Mouse (Mus musculus) MN1 (cell line): ENCODE measurements at regions not wholly inside any gene's neighbourhood (a gene's known extent, or its start where the extent isn't known, plus 50 kb on each side); places are given as distances from the start of the nearest gene placed in this dataset.
"Not testable (repeated sequence)": the region's sequence is repeated elsewhere in the genome, so short reads cannot be mapped to it uniquely, and the experiment has no call there.

Experiments used
- DNase-seq: peaks from one replicate; pipeline ENCODE4 v3.0.0-alpha.2; 2016; ENCODE audit warnings: low spot score

DNA sequence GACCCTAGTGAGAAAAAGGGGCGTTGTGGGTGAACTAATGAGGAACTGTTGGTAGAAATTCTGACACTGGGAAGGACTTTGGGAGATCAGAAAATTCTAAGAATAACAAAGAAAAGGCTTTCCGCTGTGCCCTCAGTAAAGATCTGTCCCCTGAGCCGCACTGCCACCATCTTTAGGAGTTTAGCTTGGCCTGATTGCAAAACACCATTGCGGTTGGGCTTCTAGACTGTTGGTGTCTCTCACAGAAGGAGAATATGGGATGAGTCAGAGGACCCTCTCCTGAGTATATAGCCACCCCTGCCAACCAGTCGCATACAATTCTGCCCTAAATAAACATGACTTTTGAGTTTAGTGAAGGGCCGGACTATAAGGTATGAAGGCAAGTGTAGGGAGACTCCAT is 147.5 kb upstream of the Nrip1 start:
- no peak for DNase-seq

DNA sequence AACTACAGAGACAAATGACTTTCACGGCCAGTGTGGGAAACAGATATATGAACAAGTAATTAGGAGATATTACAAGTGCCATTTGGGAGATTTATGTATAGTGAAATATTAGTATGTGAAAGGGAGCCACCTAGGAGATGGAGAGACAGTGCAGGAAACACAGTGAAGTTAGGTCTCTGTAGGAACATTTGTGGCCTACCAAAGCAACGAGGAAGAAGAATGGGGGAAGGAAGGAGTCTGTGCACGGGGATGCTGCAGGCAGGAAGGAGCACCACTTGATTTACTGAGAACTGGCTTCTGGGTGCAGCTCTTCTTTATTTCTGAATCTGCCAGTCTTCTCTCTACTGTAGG is 147.0 kb upstream of the Nrip1 start:
- DNase-seq = no peak

DNA sequence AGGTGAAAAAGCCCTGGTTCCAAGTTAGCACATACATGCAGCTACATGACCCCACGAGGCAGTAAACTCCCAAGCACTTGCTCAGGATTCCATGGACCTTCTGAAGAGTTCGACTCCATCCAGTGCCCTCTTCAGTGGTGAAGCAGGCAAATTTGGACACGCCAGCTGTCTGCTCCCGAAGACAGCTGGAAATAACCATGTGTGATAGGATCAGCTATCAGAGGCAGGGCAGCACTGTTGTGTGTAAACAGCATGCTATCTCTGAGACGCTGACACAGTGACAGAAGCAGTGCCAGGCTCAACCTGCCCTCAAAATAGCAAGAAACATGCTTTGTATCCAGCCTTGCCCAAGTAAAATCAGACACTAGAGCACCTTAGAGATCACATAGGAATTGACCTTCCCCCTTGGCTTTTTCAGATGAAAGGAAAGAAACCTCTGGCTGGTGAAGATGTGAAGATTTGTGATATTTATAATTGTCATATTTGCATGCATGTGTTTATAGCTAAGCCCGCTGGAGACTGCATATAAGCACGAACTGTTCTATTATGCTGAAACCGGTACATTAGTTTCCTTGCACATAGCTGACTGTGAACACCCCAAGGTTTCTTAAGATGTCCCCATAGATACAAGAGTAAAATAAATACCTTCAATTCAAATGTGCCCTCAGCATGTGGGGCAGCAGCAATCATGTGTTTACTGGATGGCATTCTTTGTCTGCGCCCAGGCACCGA is 146.4 kb upstream of the Nrip1 start:
- DNase-seq = no peak

DNA sequence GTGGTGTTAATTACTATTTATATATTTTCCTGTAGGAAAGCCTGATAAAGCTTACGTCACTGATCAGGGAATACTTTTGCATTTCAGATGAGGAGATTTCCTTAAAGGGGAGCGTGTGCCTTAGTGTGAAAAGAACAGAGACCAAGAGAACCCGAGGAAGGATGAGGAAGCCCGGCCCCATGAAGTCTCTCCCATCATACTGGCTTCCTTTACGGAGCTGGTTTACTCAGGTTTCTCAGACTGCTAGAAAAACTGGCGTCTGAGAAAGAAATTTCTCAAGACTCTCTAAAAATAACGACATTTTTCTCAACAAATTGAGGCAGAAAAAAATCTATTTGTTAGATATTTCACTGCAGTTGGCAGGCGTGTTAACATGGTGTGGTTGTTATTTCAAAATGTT is 137.2 kb upstream of the Nrip1 start:
- DNase-seq = no peak

DNA sequence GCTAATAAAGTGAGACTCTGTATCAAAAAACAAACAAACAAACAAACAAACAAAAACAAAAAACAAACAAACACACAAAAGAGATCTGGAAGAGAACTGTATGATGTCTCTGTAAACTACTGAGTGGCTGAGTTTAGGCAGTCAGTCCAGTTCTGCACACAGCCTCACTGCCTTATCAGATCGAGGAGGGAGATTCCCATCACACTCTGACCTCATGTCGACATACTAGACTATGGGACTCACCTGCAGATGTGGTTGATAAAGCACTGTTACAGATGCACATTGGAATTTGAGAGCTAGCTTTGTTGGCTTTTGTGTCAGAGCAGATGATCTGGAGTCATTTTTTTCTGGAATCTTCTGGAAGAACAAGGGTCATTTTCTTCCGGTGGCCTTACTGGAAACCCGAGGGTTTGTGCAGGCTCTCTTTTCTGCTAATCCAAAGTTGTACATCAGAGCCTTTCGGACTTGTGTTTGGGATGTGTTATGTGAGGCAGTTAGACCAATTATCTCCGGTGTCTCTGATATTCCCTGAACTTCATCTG is 135.6 kb upstream of the Nrip1 start:
- no peak for DNase-seq

DNA sequence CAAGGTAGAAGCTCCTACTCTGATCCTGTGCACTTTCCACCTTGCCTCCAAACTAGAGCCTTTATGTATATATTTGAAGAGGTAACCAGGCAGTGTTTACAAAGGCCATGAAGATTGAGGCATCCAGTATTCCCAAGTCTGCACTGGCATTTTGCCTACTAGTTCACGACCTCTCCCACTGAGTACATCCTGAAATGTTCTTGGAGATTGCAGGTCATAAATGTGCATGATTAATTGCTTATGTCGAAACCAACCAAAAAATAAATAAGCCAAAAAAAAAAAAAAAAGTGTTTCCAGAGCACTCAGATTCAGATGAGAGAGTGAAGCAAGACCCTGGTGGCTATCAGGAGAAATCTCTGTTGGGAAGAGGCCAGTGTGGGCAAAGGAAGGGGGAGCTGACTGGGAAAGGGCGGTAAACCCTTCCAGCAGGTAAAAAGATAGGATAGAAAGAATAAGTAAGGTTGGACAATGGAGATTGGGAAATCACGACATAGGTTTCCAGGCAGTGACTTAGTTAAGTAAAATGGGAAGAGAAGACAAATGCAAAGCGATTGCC is 133.6 kb upstream of the Nrip1 start:
- no peak for DNase-seq

DNA sequence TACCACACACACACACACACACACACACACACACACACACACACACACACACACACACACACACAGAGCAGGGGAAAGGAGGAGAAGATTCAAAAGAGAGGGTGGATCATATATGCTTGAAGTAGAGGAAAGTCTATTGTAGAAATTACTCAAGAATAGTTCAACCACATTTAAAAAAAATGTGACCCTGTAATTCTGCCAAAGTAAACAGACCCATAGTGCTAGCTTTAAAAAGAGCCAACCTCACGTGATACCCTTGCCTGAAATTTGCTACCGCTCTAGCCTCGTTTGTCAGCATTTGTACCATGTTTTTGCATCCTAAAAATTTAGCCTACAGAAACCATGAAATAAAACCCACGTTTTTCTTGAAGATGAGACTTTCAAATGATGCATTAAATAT is 132.6 kb upstream of the Nrip1 start:
- DNase-seq = no peak

DNA sequence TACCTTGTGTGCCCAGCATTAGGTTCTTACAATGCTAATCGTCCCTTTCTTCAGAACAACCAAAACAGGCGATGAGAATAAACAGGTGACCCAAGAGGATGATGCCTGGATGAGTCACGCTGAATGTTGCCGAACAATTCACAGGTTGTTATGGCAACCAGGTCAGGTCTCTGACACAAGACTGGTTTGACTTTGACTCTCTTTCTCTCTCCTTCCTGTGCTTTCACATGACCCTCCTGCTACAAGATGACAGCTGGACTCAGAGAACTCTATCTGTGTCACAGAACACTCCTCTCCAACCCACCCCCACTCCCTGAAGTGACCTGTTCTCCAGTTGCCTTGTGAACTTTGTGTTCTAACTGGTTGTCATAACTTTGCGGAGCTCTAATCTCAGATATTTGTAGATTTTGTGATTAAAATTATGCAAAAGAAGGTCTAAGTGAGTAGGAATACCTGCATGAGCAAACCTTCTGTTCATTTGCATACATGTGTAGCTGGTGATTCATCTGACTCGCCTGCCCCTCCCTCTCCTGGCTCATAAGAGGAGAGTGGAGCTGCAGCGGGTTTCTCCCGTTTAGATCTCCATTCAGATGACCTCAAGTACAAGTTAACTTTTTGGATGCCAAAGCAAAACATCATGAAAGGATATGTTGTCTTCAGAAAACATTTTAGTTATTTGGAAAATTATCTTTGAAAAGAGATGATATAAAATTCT is 126.2 kb upstream of the Nrip1 start:
- no peak for DNase-seq

DNA sequence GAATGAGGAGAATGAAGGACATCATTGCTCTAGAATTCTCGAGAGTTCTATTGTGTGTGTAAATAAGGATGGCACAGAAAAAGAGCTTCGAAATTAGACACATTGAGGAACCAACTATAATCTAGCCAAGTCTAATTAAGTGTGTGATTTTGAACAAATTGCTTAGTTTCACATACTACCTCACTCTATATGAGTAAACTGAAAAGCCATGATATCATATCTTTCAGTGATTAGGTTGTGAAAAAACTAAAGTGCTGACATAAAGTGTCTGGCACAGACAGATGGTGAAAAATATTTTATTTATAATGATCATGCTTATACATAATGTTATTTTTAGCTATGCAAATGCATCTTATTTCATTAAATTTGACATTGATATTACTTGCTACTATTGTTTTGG is 124.6 kb upstream of the Nrip1 start:
- no peak for DNase-seq

DNA sequence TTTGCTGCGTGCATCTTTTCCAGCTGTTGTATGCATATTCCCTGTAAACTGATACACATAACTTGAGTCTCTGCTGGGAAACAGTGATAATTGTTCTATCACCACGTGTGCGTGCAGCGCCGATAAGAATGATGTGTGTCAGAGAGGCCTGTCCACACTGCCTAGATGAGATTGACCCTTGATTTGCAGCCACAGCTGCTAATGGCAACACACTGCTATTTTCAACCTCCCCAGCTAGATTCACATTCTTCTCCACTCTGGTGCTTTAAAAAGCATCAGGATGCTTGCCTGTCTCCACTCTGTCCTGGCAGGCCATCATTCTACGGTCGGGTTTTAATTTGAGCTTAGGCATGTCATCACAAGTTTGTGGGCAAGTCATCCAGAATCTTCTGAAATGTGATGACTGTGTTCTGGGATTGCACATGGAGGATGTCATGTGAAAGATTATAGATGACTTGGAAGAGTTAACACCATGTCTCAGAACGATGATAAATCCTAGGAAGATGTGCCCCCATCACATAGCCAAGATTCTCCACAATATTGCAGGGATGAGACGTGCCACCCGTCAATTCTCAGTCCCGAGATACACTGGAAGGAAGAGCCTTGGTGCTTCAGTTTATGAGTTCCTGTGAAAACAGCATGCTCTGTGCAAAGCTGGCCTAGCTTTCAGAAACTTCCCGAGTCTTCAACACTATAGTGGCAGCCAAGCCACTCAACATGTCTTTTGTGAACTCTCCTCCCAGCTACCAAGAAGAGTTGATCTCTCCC is 123.6 kb upstream of the Nrip1 start:
- no peak for DNase-seq

DNA sequence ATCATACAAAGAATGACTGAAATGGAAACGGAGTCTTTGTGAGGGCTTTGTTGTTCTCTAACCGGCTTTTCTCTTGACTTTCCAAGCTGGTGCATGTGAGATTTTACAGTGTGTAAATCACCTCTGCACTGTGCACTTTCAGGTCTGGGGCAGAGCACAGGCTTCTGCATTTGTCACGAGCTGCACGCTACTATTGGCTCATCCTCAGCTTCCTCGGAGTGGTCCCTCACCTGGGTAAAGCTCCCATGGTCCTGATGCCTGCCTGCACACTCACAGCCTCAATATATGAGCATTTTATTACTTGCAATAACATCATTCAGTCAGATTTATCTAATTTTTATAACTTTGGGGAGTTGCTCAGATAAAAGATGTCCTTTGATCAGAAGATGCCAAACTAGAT is 109.8 kb upstream of the Nrip1 start:
- DNase-seq = no peak

DNA sequence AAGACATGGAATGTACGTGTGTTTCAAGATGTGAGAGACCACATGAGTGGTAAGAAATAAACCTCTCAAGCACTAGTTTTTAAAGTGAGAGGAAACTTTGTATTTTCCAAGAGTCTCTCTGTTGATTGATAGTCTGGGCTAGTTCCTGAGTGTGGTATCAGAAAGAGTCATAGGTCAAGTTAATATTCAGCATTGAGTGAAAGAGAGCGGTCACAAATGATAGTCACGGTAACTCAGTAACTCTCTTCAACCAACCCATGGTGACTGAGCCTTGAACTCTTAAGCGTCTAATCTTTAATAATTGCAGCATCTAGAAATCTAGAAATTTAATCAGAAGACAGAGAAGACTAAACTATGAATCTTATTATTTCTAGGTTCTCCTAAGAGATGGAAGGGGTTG is 108.3 kb upstream of the Nrip1 start:
- no peak for DNase-seq

DNA sequence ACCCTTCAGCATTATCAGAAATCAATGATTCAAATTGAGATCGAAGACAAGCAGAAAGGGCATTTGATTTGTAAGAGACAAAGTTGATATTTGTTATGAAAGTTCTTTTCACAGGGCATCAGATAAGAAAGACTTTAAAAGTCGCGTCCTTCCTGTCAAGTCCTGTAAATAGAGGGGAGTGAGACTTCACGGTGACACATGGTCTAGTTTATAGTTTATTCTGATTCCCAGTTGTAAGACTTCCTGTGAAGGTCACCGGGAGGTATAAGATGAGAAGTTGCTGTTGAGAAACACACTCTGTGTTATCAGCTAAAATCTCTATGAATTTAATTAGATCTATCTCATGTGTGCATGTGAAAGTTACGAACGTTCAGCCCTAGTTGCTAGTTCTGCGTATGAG is 103.8 kb upstream of the Nrip1 start:
- no peak for DNase-seq

DNA sequence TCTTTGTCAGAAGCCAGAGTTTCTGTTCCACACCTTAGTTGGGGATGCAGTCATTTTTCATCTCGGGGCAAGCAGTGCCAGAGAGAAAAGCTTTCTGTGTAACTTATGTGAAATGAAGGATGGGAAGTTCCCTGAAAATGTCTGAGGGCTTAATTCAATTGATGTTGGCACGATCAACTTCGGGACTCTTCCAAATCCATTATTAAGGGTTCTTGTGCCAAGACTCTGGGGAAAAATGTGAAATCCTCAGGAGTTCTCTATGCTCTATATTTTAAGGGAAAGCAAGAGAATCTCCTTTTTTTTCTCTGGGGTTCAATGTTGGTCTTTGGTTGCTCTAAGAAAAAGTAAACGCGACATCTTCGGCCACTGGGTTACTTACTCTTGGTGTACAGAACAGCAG is 100.9 kb upstream of the Nrip1 start:
- no peak for DNase-seq

DNA sequence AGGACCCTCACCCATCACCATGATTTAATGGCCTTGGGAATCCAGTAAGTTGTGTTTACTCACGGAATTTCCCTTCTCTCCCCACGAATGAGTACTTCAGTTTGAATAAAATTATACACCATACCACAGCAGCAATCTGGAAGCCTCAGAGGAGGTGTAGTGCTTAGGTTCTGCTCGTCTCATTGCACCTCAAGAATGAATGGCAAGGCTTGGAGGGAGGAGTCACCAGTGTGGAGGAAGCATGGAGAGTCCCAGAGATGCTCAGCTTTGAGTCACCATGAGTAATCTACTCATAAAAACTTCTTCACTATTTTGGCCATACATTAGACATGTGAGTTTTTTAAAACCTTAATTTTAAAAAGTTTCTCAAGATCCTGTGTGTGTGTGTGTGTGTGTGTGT is 98.8 kb upstream of the Nrip1 start:
- DNase-seq = no peak

DNA sequence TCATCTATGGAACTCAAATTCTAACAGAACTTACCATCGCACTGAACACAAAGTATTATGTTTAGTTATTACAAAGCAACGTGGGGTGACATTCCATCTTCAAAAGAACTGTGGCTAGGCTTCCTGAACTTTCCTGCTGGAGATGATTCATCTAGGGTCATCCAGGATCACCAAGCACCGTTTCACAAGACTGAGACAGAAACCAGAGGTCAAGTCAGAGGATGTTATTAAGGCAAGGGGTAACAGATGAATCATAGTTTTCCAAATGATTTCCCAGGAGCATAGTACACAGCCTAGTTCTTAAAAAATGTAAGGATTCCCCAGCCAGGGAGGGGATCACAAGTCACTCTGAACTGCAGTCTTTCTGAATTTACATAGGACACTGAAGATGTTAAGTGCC is 97.5 kb upstream of the Nrip1 start:
- no peak for DNase-seq

DNA sequence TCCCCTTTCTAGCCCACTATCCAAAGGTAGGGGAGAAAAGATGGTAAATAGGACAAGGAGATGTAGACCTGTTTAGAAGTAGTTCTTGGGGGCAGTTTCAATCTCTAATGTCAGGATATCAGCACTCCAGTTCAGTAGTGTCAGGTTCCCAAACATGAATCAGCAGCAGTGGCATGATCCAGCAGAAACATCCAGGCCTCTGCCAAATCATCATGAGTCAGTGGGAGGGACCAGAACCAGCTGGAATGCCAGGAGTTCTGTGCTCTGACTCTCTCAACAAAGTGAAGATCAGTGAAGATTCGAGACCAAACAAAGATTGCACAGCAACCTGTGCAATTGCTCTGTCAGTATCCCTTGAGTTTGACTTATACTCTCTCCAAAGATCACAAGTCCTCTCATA is 85.9 kb upstream of the Nrip1 start:
- no peak for DNase-seq

DNA sequence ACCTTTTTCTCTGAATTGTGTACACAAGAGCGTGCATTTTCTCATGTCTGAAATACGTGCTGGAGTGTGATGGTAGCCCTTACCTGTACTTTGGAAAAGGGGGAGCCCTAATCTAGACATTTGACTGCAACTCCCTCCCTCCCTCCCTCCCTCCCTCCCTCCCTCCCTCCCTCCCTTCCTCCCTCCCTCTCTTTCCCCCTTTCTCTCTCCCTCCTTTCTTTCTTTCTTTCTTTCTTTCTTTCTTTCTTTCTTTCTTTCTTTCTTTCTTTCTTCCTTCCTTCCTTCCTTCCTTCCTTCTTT is 82.6 kb upstream of the Nrip1 start:
- DNase-seq = not testable (repeated sequence)

DNA sequence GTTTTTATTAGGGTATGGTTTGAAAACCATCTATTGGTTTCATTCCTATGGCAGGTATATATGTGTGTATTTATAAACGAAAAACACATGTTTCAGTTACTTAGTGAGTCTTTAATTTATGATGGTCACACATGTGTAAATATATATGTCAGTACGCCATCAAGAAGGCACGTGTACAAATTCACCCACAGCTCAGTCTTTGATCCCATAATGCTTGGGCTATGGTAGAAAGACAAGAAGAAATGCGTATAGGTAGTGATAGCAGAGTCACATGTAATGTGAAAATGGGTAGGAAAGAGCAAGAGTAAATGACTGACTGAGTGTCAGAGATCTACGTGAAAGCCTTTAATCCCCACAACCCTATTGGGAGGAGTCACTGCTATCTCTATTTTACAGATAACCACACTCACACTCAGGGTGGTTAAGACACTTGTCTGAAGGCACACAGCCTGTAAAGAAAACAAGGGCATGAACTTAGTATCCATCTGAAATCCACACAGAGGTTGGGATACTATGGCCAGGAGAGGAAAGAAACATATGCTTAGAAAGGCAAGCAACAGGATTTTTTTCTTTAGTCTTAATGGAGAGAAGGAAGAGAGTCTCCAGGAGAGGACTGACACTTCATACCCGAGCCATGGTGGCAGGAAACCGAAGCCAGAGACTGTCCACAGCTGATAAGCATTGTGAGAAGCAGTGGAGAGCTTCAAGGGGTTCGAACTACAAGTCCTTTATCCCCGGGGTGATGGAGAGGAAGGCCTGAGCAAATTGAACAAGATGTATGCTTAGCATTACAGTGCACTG is 82.1 kb upstream of the Nrip1 start:
- DNase-seq = no peak

DNA sequence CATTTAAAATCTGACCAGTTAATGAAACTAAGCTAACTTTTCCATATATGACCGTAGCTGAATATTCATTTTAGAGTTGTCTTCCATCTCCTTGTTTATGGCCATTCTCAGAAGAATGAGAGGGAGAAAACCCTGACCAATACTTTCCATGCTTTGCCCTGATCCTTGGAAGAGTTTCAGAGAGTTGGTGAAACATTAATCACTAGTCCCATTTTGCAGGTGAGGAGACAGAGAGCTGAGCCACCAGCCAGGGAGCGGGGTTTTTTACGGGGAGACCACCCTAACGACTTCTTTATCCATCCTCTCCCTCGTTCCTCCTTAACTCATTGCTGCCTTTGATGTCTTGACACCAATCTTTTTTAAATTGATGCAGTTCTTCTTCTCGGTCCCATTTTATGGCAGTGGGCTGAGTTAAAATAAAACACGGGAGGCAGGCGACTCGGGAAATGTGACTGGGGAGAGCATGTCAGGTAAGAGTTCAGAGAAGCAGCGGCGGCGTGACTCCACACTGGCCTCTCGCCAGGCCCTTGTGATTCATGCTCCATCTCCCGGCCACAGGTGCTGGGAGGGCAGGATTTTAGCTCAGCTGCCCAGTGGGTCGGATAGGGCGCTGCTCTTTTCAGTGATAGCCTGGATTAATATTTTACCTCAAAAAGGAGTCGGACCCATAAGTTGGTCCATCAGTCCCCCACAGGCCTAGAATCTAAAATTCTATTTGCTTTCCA is 81.3 kb upstream of the Nrip1 start:
- peak; percentile 9 for DNase-seq

DNA sequence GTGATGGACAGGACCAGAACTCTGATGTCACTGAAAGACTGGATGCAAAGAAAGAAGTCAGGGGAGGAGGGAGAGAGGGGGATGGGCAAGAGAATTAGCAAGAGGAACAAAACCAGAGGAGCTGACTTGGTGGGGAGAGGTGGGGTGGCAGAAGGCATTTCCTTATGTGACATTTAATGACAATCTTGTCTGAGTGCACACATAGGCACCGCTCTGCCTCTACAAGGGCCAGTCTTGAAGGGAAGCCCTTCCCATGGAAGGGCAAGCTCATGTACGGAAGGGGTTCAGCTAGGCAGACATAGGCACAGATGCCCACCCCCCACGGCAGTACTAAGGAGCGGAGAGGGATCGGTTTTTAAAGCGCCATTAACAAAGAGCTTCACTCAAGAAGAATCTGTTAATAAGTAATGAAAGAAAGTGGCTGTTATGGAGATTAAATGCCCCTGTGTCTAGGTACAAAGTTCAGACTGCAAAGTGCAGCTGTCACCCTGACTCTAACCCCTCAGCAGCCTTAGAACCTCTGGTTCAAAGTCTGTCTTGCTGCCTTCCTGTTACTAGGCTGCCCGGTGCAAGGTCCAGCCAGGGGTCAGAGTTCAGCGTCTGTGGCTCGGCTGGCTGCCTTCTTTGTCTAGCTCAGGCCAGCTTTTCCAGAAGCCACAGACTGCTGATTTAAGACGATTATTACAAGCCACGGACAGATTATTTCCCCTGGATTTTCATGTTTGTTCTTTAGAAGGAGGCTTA is 80.0 kb upstream of the Nrip1 start:
- DNase-seq = no peak
